Mouse (Mus musculus) midbrain, embryonic 10.5 days (tissue): ENCODE measurements around the gene Pnp2. TPM values are rescaled to one million over a fixed set of nuclear protein-coding genes. Genes with fewer than 3 reads are reported as not detected.
"Not testable (repeated sequence)": the region's sequence is repeated elsewhere in the genome, so short reads cannot be mapped to it uniquely, and the experiment has no call there.

Source experiments
- DNase-seq: peaks from one replicate; pipeline ENCODE4 v3.0.0-alpha.2; 2017; ENCODE audit warnings: low spot score
- H3K27ac ChIP-seq: fragments of 300-500 bp; sonication (generic); replicated peaks from 2 replicates; pipeline ENCODE4 v1.5.1; 2016; ENCODE audit warnings: mild to moderate bottlenecking
- H3K27me3 ChIP-seq: fragments of 300-500 bp; sonication (generic); 2 replicates; pipeline ENCODE4 v1.6.1; 2016; ENCODE audit warnings: low read depth, mild to moderate bottlenecking; ENCODE audit not compliant: poor library complexity, severe bottlenecking
- H3K36me3 ChIP-seq: fragments of 300-500 bp; sonication (generic); 2 replicates; pipeline ENCODE4 v1.6.1; 2016; ENCODE audit warnings: mild to moderate bottlenecking, moderate library complexity
- H3K4me1 ChIP-seq: fragments of 300-500 bp; sonication (generic); 2 replicates; pipeline ENCODE4 v1.6.1; 2016
- H3K4me3 ChIP-seq: fragments of 300-500 bp; sonication (generic); 2 replicates; pipeline ENCODE4 v1.5.1; 2016; ENCODE audit warnings: mild to moderate bottlenecking, moderate library complexity
- H3K9me3 ChIP-seq: fragments of 300-500 bp; sonication (generic); replicated peaks from 2 replicates; pipeline ENCODE4 v1.6.1; 2016; ENCODE audit warnings: mild to moderate bottlenecking
- WGBS: fragments of 180-500 bp; shearing (Covaris S2); methylation state at CpG from one replicate; pipeline ENCODE4 v1.1.7; 2016; 5-methylcytosine and 5-hydroxymethylcytosine counted together
- polyA plus RNA-seq: library from polyadenylated mRNA; unstranded; fragments of >200 nt; fragmentation: Nextera tagmentation; extraction: Ambion mirVana; gene quantifications from 2 replicates; pipeline ENCODE4 v1.2.1, GENCODE M21; 2016

Gene Pnp2
- polyA plus RNA-seq, 1 experiment from 2014 or later = 0.78 TPM

- no peak for DNase-seq
- no peaks in the 10 kb centered on the region for H3K27me3 ChIP-seq
- no peak overlapping the region for H3K4me3 ChIP-seq
- H3K9me3 ChIP-seq = no peaks in the 10 kb centered on the region
- WGBS = 92% methylated on average over 3 of the region's 3 CpGs
- no peaks in the 10 kb centered on the region for H3K36me3 ChIP-seq
- H3K4me1 ChIP-seq = no peaks in the 10 kb centered on the region
- H3K27ac ChIP-seq = no peak overlapping the region
These were observed 17.5 kb upstream of the Pnp2 start for GRCm38 (mm10) chr14:50938119-50938908.

- peaks cover 2% of the 10 kb centered on the region for H3K4me1 ChIP-seq
- H3K27me3 ChIP-seq = no peaks in the 10 kb centered on the region
- H3K27ac ChIP-seq = no peak overlapping the region
- DNase-seq = no peak
- no peaks in the 10 kb centered on the region for H3K36me3 ChIP-seq
- 43% methylated on average over 2 of the region's 2 CpGs for WGBS
- no peaks in the 10 kb centered on the region for H3K9me3 ChIP-seq
- no peak overlapping the region for H3K4me3 ChIP-seq
These were observed 16.9 kb upstream of the Pnp2 start for GRCm38 (mm10) chr14:50938940-50939339.

- H3K36me3 ChIP-seq = peaks cover 11% of the 10 kb centered on the region
- 20% methylated on average over 31 of the region's 31 CpGs for WGBS
These were observed 11.7 kb upstream of the Pnp2 start, which contains the start of gene Gm49342 for GRCm38 (mm10) chr14:50943932-50944667. Gene Gm49342, plus strand, starts transcription at chr14:50944517.

GRCm38 (mm10) chr14:50944668-50945033, 11.1 kb upstream of the Pnp2 start:
- Histone ChIP-seq H3K4me3 (peak overlapping the region; percentile 59), H3K36me3 (peaks cover 17% of the 10 kb centered on the region), H3K27ac (peak overlapping the region; percentile 88), H3K4me1 (peaks cover 12% of the 10 kb centered on the region)
- 0% methylated on average over 14 of the region's 15 CpGs for WGBS
- not testable (repeated sequence) for H3K27me3 ChIP-seq, H3K9me3 ChIP-seq, DNase-seq

More at GRCm38 (mm10) chr14:50943932-50944667, 11.7 kb upstream of the Pnp2 start, which contains the start of gene Gm49342:
- Histone ChIP-seq H3K27ac (peak within 1 kb of the TSS; percentile 88), H3K4me1 (peaks cover 12% of the 10 kb centered on the region), H3K9me3 (no peaks in the 10 kb centered on the region), H3K4me3 (peak within 1 kb of the TSS; percentile 59), H3K27me3 (no peaks in the 10 kb centered on the region)
- peak; percentile 97 for DNase-seq

GRCm38 (mm10) chr14:50945081-50945480, 10.7 kb upstream of the Pnp2 start:
- 14% methylated on average over 6 of the region's 6 CpGs for WGBS
- H3K27ac ChIP-seq = peak overlapping the region; percentile 88

GRCm38 (mm10) chr14:50945526-50945925, 10.3 kb upstream of the Pnp2 start:
- not testable (repeated sequence) for H3K27me3 ChIP-seq, H3K27ac ChIP-seq, DNase-seq, H3K9me3 ChIP-seq
- Histone ChIP-seq H3K36me3 (peaks cover 21% of the 10 kb centered on the region), H3K4me3 (peak overlapping the region; percentile 59), H3K4me1 (peaks cover 12% of the 10 kb centered on the region)
- WGBS = 38% methylated on average over 3 of the region's 3 CpGs

More at GRCm38 (mm10) chr14:50945081-50945480, 10.7 kb upstream of the Pnp2 start:
- not testable (repeated sequence) for H3K9me3 ChIP-seq, DNase-seq, H3K27me3 ChIP-seq
- Histone ChIP-seq H3K4me3 (peak overlapping the region; percentile 59), H3K4me1 (peaks cover 12% of the 10 kb centered on the region), H3K36me3 (peaks cover 18% of the 10 kb centered on the region)

GRCm38 (mm10) chr14:50955487-50955886, 305 bp upstream of the Pnp2 start:
- 92% methylated on average over 10 of the region's 10 CpGs for WGBS
- Histone ChIP-seq H3K9me3 (no peaks in the 10 kb centered on the region), H3K27me3 (no peaks in the 10 kb centered on the region), H3K36me3 (peaks cover 17% of the 10 kb centered on the region), H3K4me1 (no peaks in the 10 kb centered on the region), H3K27ac (no peak overlapping the region), H3K4me3 (no peak overlapping the region)
- no peak for DNase-seq

- H3K36me3 ChIP-seq, H3K27ac ChIP-seq: not testable (repeated sequence)
- WGBS = 70% methylated on average over 6 of the region's 6 CpGs
These were observed 932 bp downstream of the Pnp2 start for GRCm38 (mm10) chr14:50956724-50957123.

GRCm38 (mm10) chr14:50957146-50957545, 1.4 kb downstream of the Pnp2 start:
- H3K9me3 ChIP-seq, H3K36me3 ChIP-seq, H3K4me3 ChIP-seq, H3K4me1 ChIP-seq, DNase-seq, H3K27me3 ChIP-seq, H3K27ac ChIP-seq: not testable (repeated sequence)
- WGBS = 76% methylated on average over 3 of the region's 3 CpGs

More at GRCm38 (mm10) chr14:50956724-50957123, 932 bp downstream of the Pnp2 start:
- not testable (repeated sequence) for H3K9me3 ChIP-seq, H3K27me3 ChIP-seq, H3K4me1 ChIP-seq, H3K4me3 ChIP-seq, DNase-seq

GRCm38 (mm10) chr14:50958289-50958995, 2.6 kb downstream of the Pnp2 start:
- not testable (repeated sequence) for H3K27ac ChIP-seq, DNase-seq, H3K36me3 ChIP-seq

GRCm38 (mm10) chr14:50968216-50968980, 12.6 kb downstream of the Pnp2 start:
- H3K27ac ChIP-seq = no peak overlapping the region
- DNase-seq = no peak
- no peaks in the 10 kb centered on the region for H3K36me3 ChIP-seq
- H3K9me3 ChIP-seq = no peaks in the 10 kb centered on the region
- no peak overlapping the region for H3K4me3 ChIP-seq
- 74% methylated on average over 5 of the region's 5 CpGs for WGBS
- no peaks in the 10 kb centered on the region for H3K27me3 ChIP-seq
- H3K4me1 ChIP-seq = peaks cover 22% of the 10 kb centered on the region

More at GRCm38 (mm10) chr14:50958289-50958995, 2.6 kb downstream of the Pnp2 start:
- H3K4me3 ChIP-seq, H3K4me1 ChIP-seq, H3K9me3 ChIP-seq, H3K27me3 ChIP-seq: not testable (repeated sequence)
- 89% methylated on average over 5 of the region's 5 CpGs for WGBS

- H3K4me3 ChIP-seq = no peak overlapping the region
- peak overlapping the region; percentile 72; the same call in 1 of the 2 replicates for H3K27ac ChIP-seq
- H3K4me1 ChIP-seq = peaks cover 22% of the 10 kb centered on the region
- DNase-seq = no peak
- 18% methylated on average over 1 of the region's 1 CpGs for WGBS
- H3K9me3 ChIP-seq = no peaks in the 10 kb centered on the region
- no peaks in the 10 kb centered on the region for H3K36me3 ChIP-seq
- H3K27me3 ChIP-seq = no peaks in the 10 kb centered on the region
These were observed 13.2 kb downstream of the Pnp2 start for GRCm38 (mm10) chr14:50969041-50969440.
